13 mouse cellular contexts compared by ENCODE assay signal in the genomic region with DNA sequence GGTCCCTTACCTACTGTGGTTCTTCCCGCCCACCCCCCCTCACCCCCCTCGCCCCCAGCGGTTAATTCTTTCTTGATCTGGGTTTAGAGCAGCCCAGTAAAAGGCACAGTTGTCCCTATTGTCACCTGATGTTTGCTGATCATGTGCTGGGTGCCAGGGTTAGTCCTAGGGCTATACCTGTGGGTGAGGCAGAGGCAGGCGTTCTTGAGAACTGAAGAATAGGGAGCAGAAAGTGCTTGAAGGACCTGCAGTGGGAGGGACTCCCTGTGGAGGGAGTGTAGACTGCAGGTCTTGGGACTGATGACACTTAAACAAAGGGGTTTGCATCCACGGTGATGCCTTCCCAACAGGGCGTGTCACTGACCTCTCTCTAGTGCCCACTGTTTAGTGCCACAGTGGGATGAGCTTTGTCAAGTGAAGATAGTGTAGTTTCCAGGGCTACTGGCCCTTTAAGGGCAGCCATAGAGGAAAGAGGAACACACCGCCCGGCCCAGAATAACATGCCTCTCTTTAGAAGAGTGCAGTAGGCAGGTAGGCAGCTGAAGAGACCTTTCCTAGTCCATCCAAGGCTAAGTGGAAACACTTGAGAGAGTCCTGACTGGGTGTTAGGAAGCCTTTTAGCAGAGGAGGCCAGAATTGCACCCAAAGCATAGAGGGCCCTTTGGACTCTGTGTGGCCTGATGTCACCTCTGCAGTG. TPM values are rescaled to one million over a fixed set of nuclear protein-coding genes. Genes with fewer than 3 reads are reported as not detected.
DNase-seq lines count a peak whose midpoint lies in the region; ATAC-seq lines count a peak whose summit lies in the region.
"Had no signal": no experiment of that assay in that cellular context is flagged by ENCODE, and none has a peak within 500 bp of the region (broad histone marks: within the 10 kb centered on the region; RNA-seq: fewer than 3 reads in every experiment).

No protein-coding gene starts in this region.

- peaks cover 43% of the 10 kb centered on the region for H3K4me1 ChIP-seq in heart, embryonic 15.5 days (replicated peaks)
- H3K4me1 ChIP-seq in lung, embryonic 15.5 days, result peaks cover 40% of the 10 kb centered on the region
- peaks cover 3% of the 10 kb centered on the region; the same call in 1 of the 2 replicates for H3K4me1 ChIP-seq in stomach, embryonic 16.5 days (ENCODE audit: control insufficient read depth, insufficient read depth, low read length)

- no peak for DNase-seq in heart, adult 11 months
- DNase-seq in lung, postnatal 4 days, result no peak
- DNase-seq in gastrocnemius, postnatal 25 days, result no peak
- DNase-seq: cerebellum, adult 18-20 months; embryo, embryonic 11 days; kidney, postnatal 14 days; thymus, adult 18-20 months had no signal

- no peaks in the 10 kb centered on the region for H3K27me3 ChIP-seq in heart, embryonic 15.5 days
- H3K27me3 ChIP-seq in lung, embryonic 15.5 days, result no peaks in the 10 kb centered on the region
- no peaks in the 10 kb centered on the region for H3K27me3 ChIP-seq in stomach, embryonic 16.5 days (ENCODE audit: control insufficient read depth, insufficient read depth, low read length)
- H3K27me3 ChIP-seq: neural tube, embryonic 15.5 days had no signal

- H3K36me3 ChIP-seq in heart, embryonic 15.5 days, result no peaks in the 10 kb centered on the region
- H3K36me3 ChIP-seq in lung, embryonic 15.5 days, result peaks cover 7% of the 10 kb centered on the region; the same call in 1 of the 2 replicates
- H3K36me3 ChIP-seq in stomach, embryonic 16.5 days (ENCODE audit: control insufficient read depth, insufficient read depth, low read length), result no peaks in the 10 kb centered on the region

- H3K4me2 ChIP-seq in heart, embryonic 15.5 days, result no peak overlapping the region
- no peak overlapping the region for H3K4me2 ChIP-seq in lung, embryonic 15.5 days
- H3K4me2 ChIP-seq in stomach, embryonic 16.5 days (ENCODE audit: low read depth, low read length), result no peak overlapping the region
- H3K4me2 ChIP-seq: liver, embryonic 11.5 days; neural tube, embryonic 15.5 days had no signal

- ATAC-seq in heart, embryonic 15.5 days (replicated peaks; ENCODE audit: insufficient number of reproducible peaks, insufficient read depth, low FRiP score, low read depth), result no peak
- no peak for ATAC-seq in lung, embryonic 15.5 days (ENCODE audit: borderline replicate concordance, extremely low read depth, low FRiP score, low TSS enrichment)
- 0 out of 2 replicates have a peak, but pooled peaks have one; percentile 35 for ATAC-seq in erythroblast, adult 5-6 weeks (replicated peaks; ENCODE audit: low FRiP score, poor library complexity, severe bottlenecking)
- peak; percentile 37; the same call in 1 of the 2 replicates for ATAC-seq in stomach, embryonic 16.5 days (ENCODE audit: insufficient read depth, low FRiP score)

- H3K9ac ChIP-seq in heart, embryonic 15.5 days, result no peak overlapping the region
- no peak overlapping the region for H3K9ac ChIP-seq in lung, embryonic 15.5 days
- H3K9ac ChIP-seq in stomach, embryonic 16.5 days (ENCODE audit: low read length), result no peak overlapping the region
- H3K9ac ChIP-seq: neural tube, embryonic 15.5 days had no signal

- no peaks in the 10 kb centered on the region for H3K9me3 ChIP-seq in heart, embryonic 15.5 days (replicated peaks)
- H3K9me3 ChIP-seq in lung, embryonic 15.5 days, result no peaks in the 10 kb centered on the region
- no peaks in the 10 kb centered on the region for H3K9me3 ChIP-seq in stomach, embryonic 16.5 days (replicated peaks; ENCODE audit: control insufficient read depth, low read length)
- H3K9me3 ChIP-seq: neural tube, embryonic 15.5 days had no signal

- no peak overlapping the region for H3K4me3 ChIP-seq in heart, embryonic 15.5 days
- H3K4me3 ChIP-seq in lung, embryonic 15.5 days, result no peak overlapping the region
- H3K4me3 ChIP-seq in stomach, embryonic 16.5 days (replicated peaks; ENCODE audit: low read length), result no peak overlapping the region
- H3K4me3 ChIP-seq: neural tube, embryonic 15.5 days had no signal

- peak overlapping the region; percentile 74; the same call in 1 of the 2 replicates for H3K27ac ChIP-seq in heart, embryonic 15.5 days
- H3K27ac ChIP-seq in lung, embryonic 15.5 days, result peak overlapping the region; percentile 78
- 0 out of 2 replicates have a peak overlapping the region, but pooled peaks have one; percentile 3 for H3K27ac ChIP-seq in stomach, embryonic 16.5 days (ENCODE audit: low read length)

- 63% methylated on average over 8 of the region's 8 CpGs for WGBS in heart, embryonic 15.5 days
- 54% methylated on average over 8 of the region's 8 CpGs for WGBS in lung, embryonic 15.5 days
- WGBS in stomach, embryonic 16.5 days, result 58% methylated on average over 8 of the region's 8 CpGs

RNA-seq across cellular contexts. Expression of gene Mtss1l, which starts 51.2 kb away (rescaled TPM):
- 10.1 and 15.7 TPM in 2 replicates for polyA plus RNA-seq in heart, embryonic 15.5 days (2015; fragmentation: Nextera tagmentation; extraction: Ambion mirVana)
- 23.0 and 27.9 TPM in 2 replicates for polyA plus RNA-seq in lung, embryonic 15.5 days (2015; fragmentation: Nextera tagmentation; extraction: Ambion mirVana)
- total RNA-seq in erythroblast, adult 5-6 weeks (2015; ENCODE audit: low replicate concordance), result not detected in 2 replicates
- 0.26 TPM in 1 of 2 replicates, not detected in the other for total RNA-seq in erythroblast, adult 5-6 weeks (2017; ENCODE audit: low replicate concordance)
- polyA plus RNA-seq in stomach, embryonic 16.5 days (2015; fragmentation: Nextera tagmentation; extraction: Ambion mirVana), result 7.0 and 8.2 TPM in 2 replicates
- 10 to 100 TPM; 64.7 to 82.3 TPM for total RNA-seq in gastrocnemius, postnatal 25 days (2021)

RNA-seq across cellular contexts. Expression of gene Vac14, which starts 51.7 kb away (rescaled TPM):
- polyA plus RNA-seq in heart, embryonic 15.5 days (2015; fragmentation: Nextera tagmentation; extraction: Ambion mirVana), result 12.6 and 17.5 TPM in 2 replicates
- polyA plus RNA-seq in lung, embryonic 15.5 days (2015; fragmentation: Nextera tagmentation; extraction: Ambion mirVana), result 18.2 and 19.1 TPM in 2 replicates
- total RNA-seq in erythroblast, adult 5-6 weeks (2015; ENCODE audit: low replicate concordance), result 6.1 and 10.9 TPM in 2 replicates
- 4.2 and 5.5 TPM in 2 replicates for total RNA-seq in erythroblast, adult 5-6 weeks (2017; ENCODE audit: low replicate concordance)
- 12.3 and 14.0 TPM in 2 replicates for polyA plus RNA-seq in stomach, embryonic 16.5 days (2015; fragmentation: Nextera tagmentation; extraction: Ambion mirVana)
- 10 to 100 TPM; 15.4 to 16.2 TPM for total RNA-seq in gastrocnemius, postnatal 25 days (2021)

Comparison
In these comparisons a context has a peak if more than half of its experiments do, and no peak if none do; other contexts are left out.
1. ATAC-seq: peak in erythroblast, adult 5-6 weeks (single experiment) and stomach, embryonic 16.5 days (single experiment); none in heart, embryonic 15.5 days (single experiment) and lung, embryonic 15.5 days (single experiment).
2. H3K27ac ChIP-seq: peak in every context shown above with its lines; median percentile 78 in lung, embryonic 15.5 days; 74 in heart, embryonic 15.5 days; 3 in stomach, embryonic 16.5 days.